Mouse (Mus musculus): ENCODE results near the gene Cryba1. TPM values are rescaled to one million over a fixed set of nuclear protein-coding genes. Genes with fewer than 3 reads are reported as not detected.

The Cryba1 gene
- not detected in 2 replicates for total RNA-seq (2014; fragmentation: Nextera tagmentation)
- total RNA-seq (2017), result 0.27 TPM in 1 of 2 replicates, not detected in the other
- not detected in 2 replicates for polyA plus RNA-seq (2012)

DNA sequence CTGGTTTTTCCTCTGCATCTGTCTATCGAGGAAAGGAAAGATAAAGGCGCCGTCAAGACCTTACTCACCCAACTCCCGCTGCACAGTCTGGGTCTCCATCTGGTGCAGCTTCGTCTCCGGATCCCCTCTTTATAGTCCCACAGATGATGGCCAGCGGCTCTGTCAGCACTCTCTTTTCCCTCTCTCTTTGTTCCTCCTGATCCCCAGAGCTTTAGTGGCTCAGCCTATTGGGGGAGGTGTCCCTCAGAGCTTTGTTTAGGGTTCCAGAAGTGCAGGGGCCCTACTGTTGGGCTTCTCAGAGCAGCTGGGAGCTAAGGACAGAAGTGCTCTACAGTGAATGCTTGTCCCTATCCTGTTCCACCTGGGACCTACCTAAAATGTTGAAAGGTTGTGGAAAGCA lies at the start of gene Cryba1:
Gene Cryba1 (minus strand): TSS at position 101 of the 400 bp plus-strand sequence.
- Histone ChIP-seq H3K4me3 (ENCODE audit: low read depth, low read length) (no peak within 1 kb of the TSS), H3K9me3 (replicated peaks) (no peaks in the 10 kb centered on the region), H3K27me3 (ENCODE audit: insufficient read depth, low read length) (peaks cover 11% of the 10 kb centered on the region), H3K4me1 (ENCODE audit: insufficient read depth, low read depth, low read length) (no peaks in the 10 kb centered on the region), H3K36me3 (replicated peaks) (peaks cover 6% of the 10 kb centered on the region)
- no peak for ATAC-seq (ENCODE audit: extremely low read depth, insufficient number of reproducible peaks, low FRiP score, poor library complexity, severe bottlenecking)
- no peak for DNase-seq (ENCODE audit: low spot score)
- TF ChIP-seq GATA1 (IDR thresholded peaks at IDR 0.05; ENCODE audit: borderline replicate concordance, low read length) (no peak), CTCF (IDR thresholded peaks at IDR 0.05; ENCODE audit: low read depth, low read length) (no peak), GATA2 (IDR thresholded peaks at IDR 0.05; ENCODE audit: borderline replicate concordance, low read depth, low read length) (no peak), POLR2AphosphoS5 (IDR thresholded peaks at IDR 0.05; ENCODE audit: insufficient replicate concordance, low read depth, low read length) (no peak), TAL1 (conservative IDR thresholded peaks at IDR 0.05; ENCODE audit: low read depth, low read length) (no peak)

DNA sequence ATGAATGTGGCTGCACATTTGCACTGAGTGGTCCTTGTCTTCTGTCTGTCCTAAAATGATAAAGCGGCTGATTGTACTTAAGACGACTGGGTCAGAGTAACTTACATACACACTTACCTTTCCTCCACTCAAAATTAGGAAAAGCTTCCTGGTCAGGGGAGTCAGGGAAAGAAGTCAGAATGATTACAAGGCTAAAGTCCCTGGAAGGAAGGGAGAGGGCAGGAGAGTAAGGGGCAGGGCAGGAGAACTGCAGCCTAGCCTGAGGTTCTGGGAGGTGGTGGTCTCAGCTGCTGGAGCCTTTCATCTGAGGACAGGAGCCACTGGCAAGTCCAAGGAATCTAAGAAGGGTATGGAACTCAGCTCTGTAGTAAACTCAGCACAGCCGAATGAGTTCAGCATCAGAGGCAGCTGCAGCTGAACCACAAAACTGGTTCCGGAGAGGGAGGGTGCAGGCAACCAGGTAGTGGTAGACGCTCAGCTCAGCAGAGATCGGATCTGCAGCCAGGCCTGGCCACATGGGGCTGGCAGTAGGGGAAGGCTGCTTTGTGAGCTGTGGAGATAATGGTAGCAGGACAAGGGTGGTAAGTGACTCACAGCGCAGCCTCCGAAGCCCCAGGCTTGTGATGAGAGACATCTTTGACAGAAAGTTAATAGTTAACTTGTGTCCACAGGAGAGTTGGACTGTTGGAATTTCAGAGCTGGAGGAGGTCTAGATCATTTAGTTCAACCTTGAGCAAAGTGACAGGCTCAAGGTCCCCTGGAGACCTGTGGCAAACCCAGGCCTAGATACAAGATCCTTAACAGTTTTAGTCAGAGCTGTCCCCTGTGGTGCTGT lies 47.0 kb upstream of the Cryba1 start:
- Histone ChIP-seq H3K4me1 (ENCODE audit: insufficient read depth, low read depth, low read length) (peaks cover 62% of the 10 kb centered on the region), H3K27me3 (ENCODE audit: insufficient read depth, low read length) (no peaks in the 10 kb centered on the region), H3K36me3 (replicated peaks) (peaks cover 48% of the 10 kb centered on the region), H3K9me3 (replicated peaks) (no peaks in the 10 kb centered on the region), H3K4me3 (ENCODE audit: low read depth, low read length) (no peak overlapping the region; the same call in 1 of the 2 replicates)
- ATAC-seq (ENCODE audit: extremely low read depth, insufficient number of reproducible peaks, low FRiP score, poor library complexity, severe bottlenecking), result no peak
- no peak for TF ChIP-seq TAL1 (conservative IDR thresholded peaks at IDR 0.05; ENCODE audit: low read depth, low read length)
- DNase-seq (ENCODE audit: low spot score), result peak; percentile 51

DNA sequence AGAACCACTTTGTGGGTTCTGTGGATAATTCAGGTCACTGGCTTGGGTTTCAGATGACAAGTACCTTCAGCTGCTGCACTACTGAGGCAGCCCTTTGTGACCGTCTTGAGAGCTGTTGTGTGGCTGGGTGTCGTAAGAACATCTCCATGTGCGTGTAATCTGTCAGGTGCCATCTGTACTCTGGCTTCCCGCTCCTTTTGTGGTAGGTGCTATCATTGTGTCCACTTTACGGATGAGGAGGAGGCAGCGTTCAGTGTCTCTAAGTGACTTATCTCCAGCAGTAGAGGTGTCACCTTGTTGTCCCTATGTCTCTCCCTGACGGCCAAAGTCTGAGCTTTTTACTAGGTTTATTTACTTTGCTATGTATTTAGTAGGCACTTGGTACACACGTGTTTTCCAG lies 45.3 kb upstream of the Cryba1 start:
- Histone ChIP-seq H3K9me3 (replicated peaks) (no peaks in the 10 kb centered on the region), H3K4me1 (ENCODE audit: insufficient read depth, low read depth, low read length) (peaks cover 70% of the 10 kb centered on the region), H3K4me3 (ENCODE audit: low read depth, low read length) (no peak overlapping the region; the same call in 1 of the 2 replicates), H3K36me3 (replicated peaks) (peaks cover 32% of the 10 kb centered on the region), H3K27me3 (ENCODE audit: insufficient read depth, low read length) (no peaks in the 10 kb centered on the region)
- ATAC-seq (ENCODE audit: extremely low read depth, insufficient number of reproducible peaks, low FRiP score, poor library complexity, severe bottlenecking), result no peak
- no peak for DNase-seq (ENCODE audit: low spot score)
- TF ChIP-seq TAL1 (conservative IDR thresholded peaks at IDR 0.05; ENCODE audit: low read depth, low read length) (peak; percentile 66), GATA1 (IDR thresholded peaks at IDR 0.05; ENCODE audit: borderline replicate concordance, low read length) (no peak)

DNA sequence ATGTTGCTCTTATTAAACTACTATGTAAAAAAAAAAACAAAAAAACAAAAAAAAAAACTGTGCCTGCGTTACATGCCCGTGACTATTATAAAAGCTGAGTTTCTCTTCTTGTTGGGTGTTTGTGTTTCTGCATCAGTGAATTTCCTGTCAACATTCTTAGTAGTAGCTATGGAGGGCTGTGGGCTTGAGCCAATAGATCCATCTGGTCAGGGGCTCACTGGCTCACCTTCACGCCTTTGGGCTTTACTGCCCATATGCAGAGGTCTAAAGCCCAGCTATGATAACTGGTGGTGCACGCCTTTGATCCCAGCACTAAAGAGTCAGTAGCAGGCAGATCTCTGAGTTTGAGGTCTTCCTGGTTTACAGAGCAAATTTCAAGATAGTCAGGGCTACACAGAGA lies 44.4 kb upstream of the Cryba1 start:
- Histone ChIP-seq H3K27me3 (ENCODE audit: insufficient read depth, low read length) (no peaks in the 10 kb centered on the region), H3K4me1 (ENCODE audit: insufficient read depth, low read depth, low read length) (peaks cover 79% of the 10 kb centered on the region), H3K36me3 (replicated peaks) (peaks cover 30% of the 10 kb centered on the region), H3K9me3 (replicated peaks) (no peaks in the 10 kb centered on the region), H3K4me3 (ENCODE audit: low read depth, low read length) (no peak overlapping the region; the same call in 1 of the 2 replicates)
- no peak for TF ChIP-seq TAL1 (conservative IDR thresholded peaks at IDR 0.05; ENCODE audit: low read depth, low read length)
- TF ChIP-seq GATA1 (IDR thresholded peaks at IDR 0.05; ENCODE audit: borderline replicate concordance, low read length), result no peak
- no peak for TF ChIP-seq CTCF (IDR thresholded peaks at IDR 0.05; ENCODE audit: low read depth, low read length)
- TF ChIP-seq GATA2 (IDR thresholded peaks at IDR 0.05; ENCODE audit: borderline replicate concordance, low read depth, low read length), result no peak
- no peak for TF ChIP-seq POLR2AphosphoS5 (IDR thresholded peaks at IDR 0.05; ENCODE audit: insufficient replicate concordance, low read depth, low read length)
- DNase-seq (ENCODE audit: low spot score), result no peak
- ATAC-seq (ENCODE audit: extremely low read depth, insufficient number of reproducible peaks, low FRiP score, poor library complexity, severe bottlenecking), result no peak

DNA sequence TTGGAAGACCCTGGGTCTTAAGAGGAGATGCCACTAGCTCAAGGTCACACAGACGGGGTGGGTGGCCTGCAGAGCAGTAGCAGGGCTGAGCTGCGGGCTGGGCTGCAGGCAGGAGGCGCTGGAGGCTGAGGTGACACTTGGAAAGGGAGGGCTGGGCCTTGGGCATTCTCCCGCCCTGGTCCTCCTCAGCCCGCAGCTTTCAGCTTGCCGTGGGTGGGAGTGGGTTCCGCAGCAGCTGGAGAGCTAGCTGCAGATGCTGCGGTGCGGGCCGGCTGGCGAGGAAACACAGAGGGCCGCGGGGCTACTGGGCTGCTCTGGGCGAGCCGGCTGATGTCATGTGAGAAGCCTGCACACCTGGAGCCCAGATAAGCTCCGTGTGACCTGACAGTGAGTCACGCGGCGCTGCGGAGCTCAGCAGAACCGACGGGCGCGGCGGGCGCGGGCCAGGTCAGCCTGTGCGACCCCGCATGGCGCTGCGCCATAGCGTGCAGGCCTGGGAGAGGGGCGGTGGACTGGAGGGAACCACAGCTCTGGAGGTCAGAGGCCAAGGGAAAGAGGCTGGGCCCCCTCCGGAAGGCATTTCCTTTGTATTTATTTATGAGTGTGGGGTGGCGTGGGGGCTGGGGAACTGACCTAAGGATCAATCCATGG lies 41.4 kb upstream of the Cryba1 start:
- DNase-seq (ENCODE audit: low spot score) (peak; percentile 72), ATAC-seq (ENCODE audit: extremely low read depth, insufficient number of reproducible peaks, low FRiP score, poor library complexity, severe bottlenecking) (peak; percentile 43)
- peaks cover 77% of the 10 kb centered on the region for H3K4me1 ChIP-seq (ENCODE audit: insufficient read depth, low read depth, low read length)
- H3K4me3 ChIP-seq (ENCODE audit: low read depth, low read length), result peak overlapping the region; percentile 79
- no peaks in the 10 kb centered on the region for H3K9me3 ChIP-seq (replicated peaks)
- TF ChIP-seq CTCF (IDR thresholded peaks at IDR 0.05; ENCODE audit: low read depth, low read length), result no peak
- TF ChIP-seq GATA1 (IDR thresholded peaks at IDR 0.05; ENCODE audit: borderline replicate concordance, low read length), result no peak
- TF ChIP-seq POLR2AphosphoS5 (IDR thresholded peaks at IDR 0.05; ENCODE audit: insufficient replicate concordance, low read depth, low read length), result no peak
- TF ChIP-seq TAL1 (conservative IDR thresholded peaks at IDR 0.05; ENCODE audit: low read depth, low read length), result no peak; the same call in 1 of the 2 replicates
- no peak for TF ChIP-seq GATA2 (IDR thresholded peaks at IDR 0.05; ENCODE audit: borderline replicate concordance, low read depth, low read length)
- H3K27me3 ChIP-seq (ENCODE audit: insufficient read depth, low read length), result peaks cover 9% of the 10 kb centered on the region
- H3K36me3 ChIP-seq (replicated peaks), result peaks cover 4% of the 10 kb centered on the region

DNA sequence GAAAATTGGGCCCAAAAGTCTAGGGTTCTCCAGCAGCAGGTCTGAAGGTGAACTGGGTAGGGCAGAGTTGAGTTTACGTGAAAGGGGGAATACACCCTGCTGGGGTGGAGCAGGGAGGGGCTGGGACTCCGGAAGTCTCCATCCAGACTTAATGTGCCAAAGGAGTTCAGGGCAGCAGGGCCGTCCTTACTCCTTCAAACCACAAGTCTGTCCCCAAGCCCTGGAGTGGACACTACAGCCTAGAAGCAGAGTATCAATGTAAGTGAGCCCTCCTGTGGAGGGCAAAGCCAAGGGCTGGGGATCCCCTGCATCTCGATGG lies 40.3 kb upstream of the Cryba1 start:
- no peak for TF ChIP-seq TAL1 (conservative IDR thresholded peaks at IDR 0.05; ENCODE audit: low read depth, low read length)
- TF ChIP-seq GATA2 (IDR thresholded peaks at IDR 0.05; ENCODE audit: borderline replicate concordance, low read depth, low read length), result no peak
- no peak for TF ChIP-seq POLR2AphosphoS5 (IDR thresholded peaks at IDR 0.05; ENCODE audit: insufficient replicate concordance, low read depth, low read length)
- TF ChIP-seq CTCF (IDR thresholded peaks at IDR 0.05; ENCODE audit: low read depth, low read length), result no peak
- no peak for TF ChIP-seq GATA1 (IDR thresholded peaks at IDR 0.05; ENCODE audit: borderline replicate concordance, low read length)
- H3K27me3 ChIP-seq (ENCODE audit: insufficient read depth, low read length), result peaks cover 13% of the 10 kb centered on the region
- peak overlapping the region; percentile 62; the same call in 1 of the 2 replicates for H3K4me3 ChIP-seq (ENCODE audit: low read depth, low read length)
- H3K9me3 ChIP-seq (replicated peaks), result no peaks in the 10 kb centered on the region
- ATAC-seq (ENCODE audit: extremely low read depth, insufficient number of reproducible peaks, low FRiP score, poor library complexity, severe bottlenecking) (no peak), DNase-seq (ENCODE audit: low spot score) (peak; percentile 47)
- H3K4me1 ChIP-seq (ENCODE audit: insufficient read depth, low read depth, low read length), result peaks cover 69% of the 10 kb centered on the region
- H3K36me3 ChIP-seq (replicated peaks), result peaks cover 2% of the 10 kb centered on the region
